Mouse (Mus musculus) liver, adult 2 months (tissue): Measurements from ENCODE around the gene Map3k19.

Source experiments
- CTCF ChIP-seq: fragments of 200-500 bp; IDR thresholded peaks from 2 replicates; pipeline ENCODE4 v1.5.1; 2011; ENCODE audit warnings: low read depth, low read length, control low read depth
- POLR2A ChIP-seq: fragments of 200-500 bp; IDR thresholded peaks from 2 replicates; pipeline ENCODE4 v1.6.1; 2011; ENCODE audit warnings: low read length, control low read depth; ENCODE audit not compliant: insufficient read depth; ENCODE audit errors: extremely low read depth

DNA sequence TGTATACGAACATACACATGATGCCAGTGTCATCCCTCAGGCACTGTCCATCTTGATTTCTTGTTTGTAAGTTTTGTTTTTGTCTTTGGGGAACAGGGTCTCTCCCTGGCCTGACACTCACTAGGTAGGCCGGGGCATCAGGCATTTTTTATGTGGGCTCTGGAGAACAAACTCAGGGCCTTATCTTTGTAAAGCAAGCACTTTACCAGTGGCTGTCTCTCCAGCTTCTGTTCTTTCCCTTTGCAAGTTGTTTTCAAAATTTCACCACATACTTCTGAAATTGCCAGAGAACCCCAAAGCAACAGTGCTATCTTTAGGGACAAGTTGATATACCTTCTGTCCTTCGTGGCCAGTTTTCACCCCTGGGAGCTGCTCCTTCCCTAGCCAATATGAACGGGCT, 20.6 kb downstream of the Map3k19 start:
- TF ChIP-seq POLR2A, result no peak
- no peak for TF ChIP-seq CTCF
